Mouse (Mus musculus): ENCODE results near the gene A030014E15Rik. TPM values are rescaled to one million over a fixed set of nuclear protein-coding genes. Genes with fewer than 3 reads are reported as not detected.

The A030014E15Rik gene
- 1.1 TPM in 1 of 2 replicates, not detected in the other for total RNA-seq (2014; fragmentation: Nextera tagmentation)
- total RNA-seq (2017) = 0.17 and 0.38 TPM in 2 replicates
- polyA plus RNA-seq (2012) = not detected in 2 replicates

- peaks cover 5% of the 10 kb centered on the region; the same call in 1 of the 2 replicates for H3K9me3 ChIP-seq (replicated peaks)
- TF ChIP-seq GATA2 (IDR thresholded peaks at IDR 0.05; ENCODE audit: borderline replicate concordance, low read depth, low read length) (no peak), POLR2AphosphoS5 (IDR thresholded peaks at IDR 0.05; ENCODE audit: insufficient replicate concordance, low read depth, low read length) (no peak)
- H3K4me3 ChIP-seq (ENCODE audit: low read depth, low read length) = no peak within 1 kb of the TSS
Observed at GRCm38 (mm10) chr1:82924650-82925049, at the start of gene A030014E15Rik. Gene A030014E15Rik (plus strand): TSS chr1:82924917.

GRCm38 (mm10) chr1:82879172-82879571 lies 45.5 kb upstream of the A030014E15Rik start:
- H3K4me3 ChIP-seq (ENCODE audit: low read depth, low read length) = no peak overlapping the region
- no peak for ATAC-seq (ENCODE audit: extremely low read depth, insufficient number of reproducible peaks, low FRiP score, poor library complexity, severe bottlenecking)
- no peak for DNase-seq (ENCODE audit: low spot score)
- peaks cover 79% of the 10 kb centered on the region for H3K36me3 ChIP-seq (replicated peaks)
- no peaks in the 10 kb centered on the region for H3K9me3 ChIP-seq (replicated peaks)
- TF ChIP-seq GATA1 (IDR thresholded peaks at IDR 0.05; ENCODE audit: borderline replicate concordance, low read length) (no peak), CTCF (IDR thresholded peaks at IDR 0.05; ENCODE audit: low read depth, low read length) (no peak), TAL1 (conservative IDR thresholded peaks at IDR 0.05; ENCODE audit: low read depth, low read length) (no peak), POLR2AphosphoS5 (IDR thresholded peaks at IDR 0.05; ENCODE audit: insufficient replicate concordance, low read depth, low read length) (no peak), GATA2 (IDR thresholded peaks at IDR 0.05; ENCODE audit: borderline replicate concordance, low read depth, low read length) (no peak)
- H3K4me1 ChIP-seq (ENCODE audit: insufficient read depth, low read depth, low read length) = peaks cover 4% of the 10 kb centered on the region; the same call in 1 of the 2 replicates
- no peaks in the 10 kb centered on the region for H3K27me3 ChIP-seq (ENCODE audit: insufficient read depth, low read length)

More at GRCm38 (mm10) chr1:82924650-82925049, at the start of gene A030014E15Rik:
- Histone ChIP-seq H3K27me3 (ENCODE audit: insufficient read depth, low read length) (peaks cover 11% of the 10 kb centered on the region), H3K4me1 (ENCODE audit: insufficient read depth, low read depth, low read length) (peaks cover 4% of the 10 kb centered on the region; the same call in 1 of the 2 replicates), H3K36me3 (replicated peaks) (no peaks in the 10 kb centered on the region)
- ATAC-seq (ENCODE audit: extremely low read depth, insufficient number of reproducible peaks, low FRiP score, poor library complexity, severe bottlenecking) (no peak), DNase-seq (ENCODE audit: low spot score) (no peak)

DNA sequence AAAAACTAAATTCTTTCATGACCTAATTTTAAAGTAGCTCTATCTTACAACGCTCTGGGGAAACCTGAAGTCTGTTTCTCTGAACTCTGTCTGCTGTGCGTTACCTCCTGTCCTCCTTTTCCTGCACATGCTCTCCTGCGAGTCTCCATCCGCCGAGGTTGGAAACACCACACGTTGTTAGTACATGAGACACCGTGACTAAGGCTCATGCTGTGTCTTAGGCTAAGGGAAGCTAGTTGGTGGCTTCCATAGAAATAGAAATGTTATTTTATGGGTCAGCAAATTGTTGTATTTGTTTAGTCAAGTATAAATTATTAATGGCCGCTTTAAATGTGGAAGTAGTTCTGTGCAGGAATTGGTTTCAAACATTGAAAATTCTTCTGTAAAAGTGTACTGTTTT lies 44.5 kb upstream of the A030014E15Rik start:
- Histone ChIP-seq H3K27me3 (ENCODE audit: insufficient read depth, low read length) (no peaks in the 10 kb centered on the region), H3K9me3 (replicated peaks) (no peaks in the 10 kb centered on the region), H3K4me3 (ENCODE audit: low read depth, low read length) (no peak overlapping the region), H3K4me1 (ENCODE audit: insufficient read depth, low read depth, low read length) (peaks cover 4% of the 10 kb centered on the region; the same call in 1 of the 2 replicates), H3K36me3 (replicated peaks) (peaks cover 84% of the 10 kb centered on the region)
- ATAC-seq (ENCODE audit: extremely low read depth, insufficient number of reproducible peaks, low FRiP score, poor library complexity, severe bottlenecking) = no peak
- no peak for DNase-seq (ENCODE audit: low spot score)
- TF ChIP-seq CTCF (IDR thresholded peaks at IDR 0.05; ENCODE audit: low read depth, low read length) (no peak), POLR2AphosphoS5 (IDR thresholded peaks at IDR 0.05; ENCODE audit: insufficient replicate concordance, low read depth, low read length) (no peak), GATA2 (IDR thresholded peaks at IDR 0.05; ENCODE audit: borderline replicate concordance, low read depth, low read length) (no peak), GATA1 (IDR thresholded peaks at IDR 0.05; ENCODE audit: borderline replicate concordance, low read length) (no peak), TAL1 (conservative IDR thresholded peaks at IDR 0.05; ENCODE audit: low read depth, low read length) (no peak)

DNA sequence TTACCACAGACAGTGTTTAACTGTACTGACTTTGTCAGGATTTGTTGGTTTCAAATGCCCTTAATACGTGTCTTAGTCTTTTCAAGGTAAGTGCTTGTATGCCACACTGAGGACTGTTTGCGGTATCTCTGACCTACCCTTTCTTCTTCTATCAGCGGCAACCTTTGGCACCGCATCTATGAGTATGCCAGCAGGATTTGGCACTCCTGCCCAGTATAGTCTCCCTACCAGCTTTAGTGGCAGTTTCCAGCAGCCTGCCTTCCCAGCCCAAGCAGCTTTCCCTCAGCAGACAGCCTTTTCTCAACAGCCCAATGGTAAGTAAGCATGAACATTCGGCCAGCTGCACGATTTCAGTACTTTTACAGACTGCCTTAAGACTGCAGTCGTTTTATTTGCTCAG lies 31.4 kb upstream of the A030014E15Rik start:
- DNase-seq (ENCODE audit: low spot score) = no peak
- H3K36me3 ChIP-seq (replicated peaks) = peaks cover 86% of the 10 kb centered on the region

DNA sequence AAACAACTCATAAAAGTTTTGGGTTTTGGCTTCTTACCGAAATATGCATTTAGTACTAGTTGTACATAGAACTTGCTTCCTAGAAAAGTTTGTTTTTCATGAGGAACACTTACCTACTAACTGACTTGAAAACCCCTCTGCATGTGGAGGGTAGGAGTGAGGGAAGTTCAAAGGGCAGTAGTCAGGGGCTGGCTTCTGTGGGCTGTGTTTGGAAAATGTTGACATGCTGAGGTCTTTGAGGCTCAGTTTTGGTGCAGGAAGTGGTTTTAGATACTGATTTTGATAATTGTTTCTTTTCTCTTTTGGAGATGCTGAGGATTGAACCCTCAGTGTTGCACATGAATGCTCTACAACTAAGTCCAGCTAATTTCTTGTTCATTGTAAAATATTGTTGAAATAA lies 24.1 kb upstream of the A030014E15Rik start:
- TF ChIP-seq GATA1 (IDR thresholded peaks at IDR 0.05; ENCODE audit: borderline replicate concordance, low read length) (no peak), CTCF (IDR thresholded peaks at IDR 0.05; ENCODE audit: low read depth, low read length) (no peak), TAL1 (conservative IDR thresholded peaks at IDR 0.05; ENCODE audit: low read depth, low read length) (no peak), POLR2AphosphoS5 (IDR thresholded peaks at IDR 0.05; ENCODE audit: insufficient replicate concordance, low read depth, low read length) (no peak), GATA2 (IDR thresholded peaks at IDR 0.05; ENCODE audit: borderline replicate concordance, low read depth, low read length) (no peak)
- ATAC-seq (ENCODE audit: extremely low read depth, insufficient number of reproducible peaks, low FRiP score, poor library complexity, severe bottlenecking) = no peak
- Histone ChIP-seq H3K9me3 (replicated peaks) (no peaks in the 10 kb centered on the region), H3K4me1 (ENCODE audit: insufficient read depth, low read depth, low read length) (peaks cover 2% of the 10 kb centered on the region; the same call in 1 of the 2 replicates), H3K27me3 (ENCODE audit: insufficient read depth, low read length) (no peaks in the 10 kb centered on the region), H3K36me3 (replicated peaks) (peaks cover 81% of the 10 kb centered on the region), H3K4me3 (ENCODE audit: low read depth, low read length) (no peak overlapping the region)
- no peak for DNase-seq (ENCODE audit: low spot score)

More for the DNA sequence above, 31.4 kb upstream of the A030014E15Rik start:
- no peak for ATAC-seq (ENCODE audit: extremely low read depth, insufficient number of reproducible peaks, low FRiP score, poor library complexity, severe bottlenecking)
- TF ChIP-seq GATA2 (IDR thresholded peaks at IDR 0.05; ENCODE audit: borderline replicate concordance, low read depth, low read length) (no peak), GATA1 (IDR thresholded peaks at IDR 0.05; ENCODE audit: borderline replicate concordance, low read length) (no peak), TAL1 (conservative IDR thresholded peaks at IDR 0.05; ENCODE audit: low read depth, low read length) (no peak)
- Histone ChIP-seq H3K4me3 (ENCODE audit: low read depth, low read length) (no peak overlapping the region), H3K4me1 (ENCODE audit: insufficient read depth, low read depth, low read length) (no peaks in the 10 kb centered on the region), H3K9me3 (replicated peaks) (no peaks in the 10 kb centered on the region), H3K27me3 (ENCODE audit: insufficient read depth, low read length) (no peaks in the 10 kb centered on the region)

DNA sequence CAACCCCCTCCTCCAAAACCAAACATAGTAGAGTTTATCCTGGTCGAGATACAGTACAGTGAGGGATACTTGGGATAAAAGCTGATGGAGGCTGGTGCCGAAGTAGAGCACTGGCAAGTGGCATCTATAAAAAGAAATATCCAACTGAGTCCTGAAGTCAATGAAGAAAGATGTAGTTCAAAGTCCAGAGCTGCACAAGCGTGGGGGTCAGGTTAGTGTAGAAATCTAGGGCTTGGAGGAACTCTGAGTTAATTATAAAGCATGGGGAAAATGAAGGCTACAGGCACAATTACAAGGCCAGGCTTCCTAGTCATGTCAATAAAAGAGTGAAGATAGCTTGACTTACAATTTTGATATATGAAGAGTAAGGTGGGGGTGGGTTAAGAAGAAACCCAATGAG lies 23.5 kb upstream of the A030014E15Rik start:
- Histone ChIP-seq H3K4me3 (ENCODE audit: low read depth, low read length) (no peak overlapping the region), H3K9me3 (replicated peaks) (no peaks in the 10 kb centered on the region), H3K27me3 (ENCODE audit: insufficient read depth, low read length) (no peaks in the 10 kb centered on the region), H3K4me1 (ENCODE audit: insufficient read depth, low read depth, low read length) (peaks cover 2% of the 10 kb centered on the region; the same call in 1 of the 2 replicates), H3K36me3 (replicated peaks) (peaks cover 83% of the 10 kb centered on the region)
- ATAC-seq (ENCODE audit: extremely low read depth, insufficient number of reproducible peaks, low FRiP score, poor library complexity, severe bottlenecking) (no peak), DNase-seq (ENCODE audit: low spot score) (no peak)
- TF ChIP-seq CTCF (IDR thresholded peaks at IDR 0.05; ENCODE audit: low read depth, low read length) (no peak), TAL1 (conservative IDR thresholded peaks at IDR 0.05; ENCODE audit: low read depth, low read length) (no peak), GATA2 (IDR thresholded peaks at IDR 0.05; ENCODE audit: borderline replicate concordance, low read depth, low read length) (no peak), POLR2AphosphoS5 (IDR thresholded peaks at IDR 0.05; ENCODE audit: insufficient replicate concordance, low read depth, low read length) (no peak)
